Mouse (Mus musculus): ENCODE results near the gene Cstb. TPM values are rescaled to one million over a fixed set of nuclear protein-coding genes. Genes with fewer than 3 reads are reported as not detected.

Cstb gene
- polyA plus RNA-seq, 1 experiment from 2014 or later, result 102 TPM

GRCm38 (mm10) chr10:78447396-78447795 lies 21.9 kb downstream of the Cstb start:
- H3K9me3 ChIP-seq (ENCODE audit: control insufficient read depth, low read length), result no peaks in the 10 kb centered on the region
- 84% methylated on average over 3 of the region's 3 CpGs for whole genome bisulfite sequencing
- no peak overlapping the region for H3K27ac ChIP-seq (ENCODE audit: low read depth, low read length)
- no peak overlapping the region for H3K4me3 ChIP-seq (ENCODE audit: low read length)
- H3K4me2 ChIP-seq (ENCODE audit: low read length), result no peak overlapping the region
- ATAC-seq, result no peak
- H3K36me3 ChIP-seq (ENCODE audit: control insufficient read depth, insufficient read depth, low read length), result peaks cover 47% of the 10 kb centered on the region
- H3K27me3 ChIP-seq (replicated peaks; ENCODE audit: control insufficient read depth, insufficient read depth, low read length), result no peaks in the 10 kb centered on the region
- no peak overlapping the region for H3K9ac ChIP-seq (ENCODE audit: low read depth, low read length)
- 0 out of 2 replicates have a peak, but pooled peaks cover under 1% of the 10 kb centered on the region for H3K4me1 ChIP-seq (ENCODE audit: control insufficient read depth, insufficient read depth, low read depth, low read length)

- H3K27me3 ChIP-seq (replicated peaks; ENCODE audit: control insufficient read depth, insufficient read depth, low read length), result no peaks in the 10 kb centered on the region
- H3K9ac ChIP-seq (ENCODE audit: low read depth, low read length), result no peak overlapping the region
- H3K9me3 ChIP-seq (ENCODE audit: control insufficient read depth, low read length), result no peaks in the 10 kb centered on the region
- 92% methylated on average over 5 of the region's 5 CpGs for WGBS
- no peak overlapping the region for H3K4me2 ChIP-seq (ENCODE audit: low read length)
- H3K4me3 ChIP-seq (ENCODE audit: low read length), result no peak overlapping the region
- ATAC-seq, result no peak
- no peak overlapping the region for H3K27ac ChIP-seq (ENCODE audit: low read depth, low read length)
- 0 out of 2 replicates have a peak, but pooled peaks cover 3% of the 10 kb centered on the region for H3K4me1 ChIP-seq (ENCODE audit: control insufficient read depth, insufficient read depth, low read depth, low read length)
- peaks cover 24% of the 10 kb centered on the region; the same call in 1 of the 2 replicates for H3K36me3 ChIP-seq (ENCODE audit: control insufficient read depth, insufficient read depth, low read length)
Measured at GRCm38 (mm10) chr10:78450761-78451160, 25.3 kb downstream of the Cstb start.

GRCm38 (mm10) chr10:78452641-78453040 lies 27.2 kb downstream of the Cstb start:
- ATAC-seq, result 0 out of 2 replicates have a peak, but pooled peaks have one; percentile 8
- Histone ChIP-seq H3K27me3 (replicated peaks; ENCODE audit: control insufficient read depth, insufficient read depth, low read length) (no peaks in the 10 kb centered on the region), H3K9ac (ENCODE audit: low read depth, low read length) (no peak overlapping the region), H3K4me3 (ENCODE audit: low read length) (no peak overlapping the region), H3K9me3 (ENCODE audit: control insufficient read depth, low read length) (no peaks in the 10 kb centered on the region), H3K4me2 (ENCODE audit: low read length) (no peak overlapping the region), H3K4me1 (ENCODE audit: control insufficient read depth, insufficient read depth, low read depth, low read length) (peaks cover 8% of the 10 kb centered on the region), H3K36me3 (ENCODE audit: control insufficient read depth, insufficient read depth, low read length) (peaks cover 12% of the 10 kb centered on the region; the same call in 1 of the 2 replicates), H3K27ac (ENCODE audit: low read depth, low read length) (no peak overlapping the region)
- WGBS, result 14% methylated on average over 4 of the region's 4 CpGs

GRCm38 (mm10) chr10:78456696-78457095 lies 31.2 kb downstream of the Cstb start:
- Histone ChIP-seq H3K27me3 (replicated peaks; ENCODE audit: control insufficient read depth, insufficient read depth, low read length) (no peaks in the 10 kb centered on the region), H3K9me3 (ENCODE audit: control insufficient read depth, low read length) (no peaks in the 10 kb centered on the region), H3K4me3 (ENCODE audit: low read length) (no peak overlapping the region), H3K4me1 (ENCODE audit: control insufficient read depth, insufficient read depth, low read depth, low read length) (peaks cover 20% of the 10 kb centered on the region), H3K36me3 (ENCODE audit: control insufficient read depth, insufficient read depth, low read length) (no peaks in the 10 kb centered on the region), H3K4me2 (ENCODE audit: low read length) (no peak overlapping the region), H3K9ac (ENCODE audit: low read depth, low read length) (no peak overlapping the region), H3K27ac (ENCODE audit: low read depth, low read length) (no peak overlapping the region)
- WGBS, result 54% methylated on average over 13 of the region's 13 CpGs
- no peak for ATAC-seq

DNA sequence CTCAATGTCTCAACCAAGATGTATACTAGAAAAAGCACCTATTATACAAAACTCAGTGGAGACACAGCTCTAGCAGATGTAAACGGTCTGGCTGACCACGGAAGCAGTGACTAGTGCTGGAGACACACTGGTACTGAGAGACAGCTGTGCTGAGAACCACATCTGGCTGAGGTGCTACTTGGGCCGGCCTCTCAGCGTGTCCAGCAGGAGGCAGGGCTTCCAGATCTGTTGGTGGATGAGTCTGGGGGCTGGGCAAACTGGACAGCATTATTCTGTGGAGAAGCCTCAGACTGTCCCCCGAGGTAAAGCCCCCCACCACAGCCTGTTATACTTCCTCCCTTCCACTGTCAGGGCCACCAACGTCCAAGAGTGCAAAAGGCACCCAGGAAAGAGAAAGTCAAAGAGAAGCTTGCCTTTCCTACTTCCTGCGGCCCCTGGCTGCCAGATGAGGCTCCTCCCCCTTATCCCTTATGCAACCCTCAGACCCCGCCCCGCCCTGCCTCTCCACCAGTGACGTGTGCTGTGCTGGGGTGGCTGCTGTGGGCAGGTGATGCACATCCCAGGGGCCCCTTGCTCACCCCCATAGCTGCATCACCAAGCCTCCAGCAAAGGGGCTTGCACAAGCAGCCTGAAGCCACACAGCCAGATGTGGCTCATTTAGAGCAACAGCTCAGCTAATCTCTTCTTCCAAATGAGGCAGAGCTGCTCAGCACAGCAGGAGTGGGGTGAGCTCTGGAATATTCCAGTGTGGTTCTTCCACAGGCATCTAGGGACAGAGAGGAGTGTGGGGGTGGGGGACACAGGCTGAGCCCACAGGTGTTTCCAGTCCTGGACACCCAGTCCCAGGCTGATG lies 32.3 kb downstream of the Cstb start:
- H3K27me3 ChIP-seq (replicated peaks; ENCODE audit: control insufficient read depth, insufficient read depth, low read length), result no peaks in the 10 kb centered on the region
- H3K4me2 ChIP-seq (ENCODE audit: low read length), result no peak overlapping the region
- H3K27ac ChIP-seq (ENCODE audit: low read depth, low read length), result peak overlapping the region; percentile 0; the same call in 1 of the 2 replicates
- no peak overlapping the region for H3K4me3 ChIP-seq (ENCODE audit: low read length)
- H3K9me3 ChIP-seq (ENCODE audit: control insufficient read depth, low read length), result no peaks in the 10 kb centered on the region
- H3K36me3 ChIP-seq (ENCODE audit: control insufficient read depth, insufficient read depth, low read length), result no peaks in the 10 kb centered on the region
- no peak overlapping the region for H3K9ac ChIP-seq (ENCODE audit: low read depth, low read length)
- peak; percentile 41 for ATAC-seq
- H3K4me1 ChIP-seq (ENCODE audit: control insufficient read depth, insufficient read depth, low read depth, low read length), result peaks cover 20% of the 10 kb centered on the region
- WGBS, result 30% methylated on average over 10 of the region's 10 CpGs

DNA sequence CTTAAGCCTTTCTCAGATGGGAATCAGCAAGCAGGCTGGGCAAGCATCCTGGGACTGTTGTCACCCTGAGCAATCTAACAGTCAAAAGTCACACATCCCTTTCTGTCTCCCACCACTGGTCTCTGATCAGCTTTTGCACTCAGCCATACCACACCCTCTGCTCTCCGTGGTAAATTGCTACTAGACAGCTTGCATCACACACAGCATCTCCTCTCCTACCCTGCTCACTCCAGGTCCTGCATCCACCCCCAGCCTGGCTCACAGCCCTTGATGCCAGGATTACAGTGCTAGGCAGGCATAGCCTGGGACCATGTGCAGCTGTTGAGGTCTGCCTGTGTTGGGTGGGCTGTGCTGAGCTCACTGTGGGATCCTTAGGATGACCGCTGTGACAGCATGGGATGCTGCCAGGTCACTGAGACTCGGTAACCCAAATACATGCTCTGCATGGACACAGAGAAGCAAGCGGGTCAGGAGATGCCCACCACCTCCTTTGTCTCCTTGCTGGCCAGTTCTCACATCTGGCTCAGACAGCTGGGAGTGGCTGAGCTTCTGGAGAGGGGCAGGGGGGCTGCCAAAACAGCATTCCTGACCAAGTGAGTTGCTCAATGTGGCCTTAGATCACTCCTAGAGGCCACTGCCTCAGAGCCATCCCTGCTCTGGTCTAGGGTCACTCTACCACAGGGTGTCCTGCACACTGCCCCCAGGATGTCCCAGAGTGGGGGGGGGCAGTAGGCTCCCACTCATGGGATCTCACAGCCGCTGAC lies 33.1 kb downstream of the Cstb start:
- Histone ChIP-seq H3K9ac (ENCODE audit: low read depth, low read length) (no peak overlapping the region), H3K9me3 (ENCODE audit: control insufficient read depth, low read length) (no peaks in the 10 kb centered on the region), H3K36me3 (ENCODE audit: control insufficient read depth, insufficient read depth, low read length) (no peaks in the 10 kb centered on the region), H3K27ac (ENCODE audit: low read depth, low read length) (peak overlapping the region; percentile 36; the same call in 1 of the 2 replicates), H3K4me2 (ENCODE audit: low read length) (no peak overlapping the region), H3K4me3 (ENCODE audit: low read length) (no peak overlapping the region), H3K27me3 (replicated peaks; ENCODE audit: control insufficient read depth, insufficient read depth, low read length) (no peaks in the 10 kb centered on the region), H3K4me1 (ENCODE audit: control insufficient read depth, insufficient read depth, low read depth, low read length) (peaks cover 27% of the 10 kb centered on the region)
- peak; percentile 2; the same call in 1 of the 2 replicates for ATAC-seq
- 68% methylated on average over 5 of the region's 5 CpGs for WGBS

GRCm38 (mm10) chr10:78460463-78460862 lies 35.0 kb downstream of the Cstb start:
- WGBS, result 66% methylated on average over 4 of the region's 5 CpGs
- Histone ChIP-seq H3K4me2 (ENCODE audit: low read length) (no peak overlapping the region), H3K9ac (ENCODE audit: low read depth, low read length) (no peak overlapping the region), H3K9me3 (ENCODE audit: control insufficient read depth, low read length) (no peaks in the 10 kb centered on the region), H3K36me3 (ENCODE audit: control insufficient read depth, insufficient read depth, low read length) (no peaks in the 10 kb centered on the region), H3K4me3 (ENCODE audit: low read length) (no peak overlapping the region), H3K4me1 (ENCODE audit: control insufficient read depth, insufficient read depth, low read depth, low read length) (peaks cover 33% of the 10 kb centered on the region), H3K27ac (ENCODE audit: low read depth, low read length) (no peak overlapping the region), H3K27me3 (replicated peaks; ENCODE audit: control insufficient read depth, insufficient read depth, low read length) (no peaks in the 10 kb centered on the region)
- ATAC-seq, result no peak

DNA sequence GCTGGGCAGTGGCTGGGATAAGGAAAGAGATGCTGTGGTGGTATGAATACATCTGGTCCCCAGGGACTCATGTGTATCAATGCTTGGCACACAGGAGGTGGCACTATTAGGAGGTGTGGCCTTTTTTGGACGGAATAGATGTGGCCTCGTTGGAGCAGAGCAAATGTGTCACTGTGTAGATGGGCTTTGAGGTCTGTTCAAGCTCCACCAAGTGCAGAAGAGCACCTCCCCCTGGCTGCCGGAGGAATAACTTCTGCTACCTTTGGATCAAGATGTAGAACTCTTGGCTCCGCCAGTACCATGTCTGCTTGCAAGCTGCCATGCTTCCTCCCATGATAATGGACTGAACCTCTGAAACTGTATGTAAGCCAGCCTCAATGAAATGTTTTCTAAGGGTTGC lies 36.3 kb downstream of the Cstb start:
- no peak overlapping the region for H3K9ac ChIP-seq (ENCODE audit: low read depth, low read length)
- no peak for ATAC-seq
- no peaks in the 10 kb centered on the region for H3K36me3 ChIP-seq (ENCODE audit: control insufficient read depth, insufficient read depth, low read length)
- H3K27ac ChIP-seq (ENCODE audit: low read depth, low read length), result no peak overlapping the region
- WGBS, result 78% methylated on average over 4 of the region's 4 CpGs
- peaks cover 32% of the 10 kb centered on the region for H3K4me1 ChIP-seq (ENCODE audit: control insufficient read depth, insufficient read depth, low read depth, low read length)
- H3K9me3 ChIP-seq (ENCODE audit: control insufficient read depth, low read length), result no peaks in the 10 kb centered on the region
- no peak overlapping the region for H3K4me2 ChIP-seq (ENCODE audit: low read length)
- no peak overlapping the region for H3K4me3 ChIP-seq (ENCODE audit: low read length)
- H3K27me3 ChIP-seq (replicated peaks; ENCODE audit: control insufficient read depth, insufficient read depth, low read length), result no peaks in the 10 kb centered on the region

Data from hindbrain, embryonic 16.5 days (tissue).